Mouse (Mus musculus) embryonic fibroblast, embryonic 13.5 days (primary cell): ENCODE measurements at regions not wholly inside any gene's neighbourhood (a gene's known extent, or its start where the extent isn't known, plus 50 kb on each side); places are given as distances from the start of the nearest gene placed in this dataset.

Experiments used
- CTCF ChIP-seq: IDR thresholded peaks from 2 replicates; pipeline ENCODE4 v1.5.1; 2011; ENCODE audit warnings: mild to moderate bottlenecking, control low read depth, low read length, moderate library complexity, borderline replicate concordance; ENCODE audit not compliant: insufficient read depth
- POLR2A ChIP-seq: IDR thresholded peaks from 2 replicates; pipeline ENCODE4 v1.6.1; 2011; ENCODE audit warnings: low read depth, mild to moderate bottlenecking, control low read depth, low read length, moderate library complexity

DNA sequence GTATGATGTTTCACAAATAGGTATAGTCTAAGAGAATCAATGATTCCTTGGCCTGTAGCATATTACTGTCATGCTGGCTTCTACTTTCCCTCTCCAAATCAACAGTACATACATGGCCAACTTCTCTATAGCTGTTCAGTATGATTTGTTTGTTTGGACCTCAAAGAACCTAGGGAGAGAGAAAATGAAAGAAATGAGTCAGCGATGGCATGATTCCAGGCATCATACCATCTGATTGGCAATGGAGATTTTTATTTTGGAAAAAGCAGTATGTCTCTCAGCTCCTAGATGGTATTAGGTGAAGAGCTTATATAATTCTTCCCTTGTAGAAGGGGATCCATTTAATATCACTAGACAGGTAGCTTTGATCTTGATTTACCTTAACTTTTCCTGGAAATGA is 519.1 kb downstream of the Gm9195 start:
- no peak for TF ChIP-seq CTCF
- TF ChIP-seq POLR2A, result no peak
